Mouse (Mus musculus) kidney, postnatal 25 days (tissue): Measurements from ENCODE around the gene Gm3476.
"Not testable (repeated sequence)": the region's sequence is repeated elsewhere in the genome, so short reads cannot be mapped to it uniquely, and the experiment has no call there.

ENCODE experiments used
- DNase-seq, 2 experiments: peaks; one replicate each; pipeline ENCODE4 v3.0.0; 2021; ENCODE audit warnings: mixed read lengths in 2 of 2

The Gm3476 gene

DNA sequence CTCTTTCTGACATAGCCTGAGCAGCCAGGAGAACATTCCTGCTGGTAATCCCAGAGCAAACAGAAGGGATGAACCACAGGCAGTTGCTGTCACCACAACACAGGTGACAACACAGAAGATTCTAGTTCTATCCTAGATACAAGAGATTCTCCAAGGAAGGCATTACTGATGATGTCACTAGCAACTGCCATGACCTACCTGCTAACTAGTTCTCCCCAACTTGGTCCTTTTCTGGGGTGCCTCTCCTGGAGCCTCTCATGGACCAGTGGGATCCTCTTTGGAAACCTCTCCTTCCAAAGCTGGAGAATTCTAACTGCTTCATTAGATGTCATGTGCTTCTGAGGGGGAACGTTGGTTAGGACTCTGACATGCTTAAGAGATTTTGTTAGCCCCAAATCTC, at the start of gene Gm3476:
Gene Gm3476, minus strand, starts transcription at position 101 of the 400 bp plus-strand sequence.
- not testable (repeated sequence) for DNase-seq

DNA sequence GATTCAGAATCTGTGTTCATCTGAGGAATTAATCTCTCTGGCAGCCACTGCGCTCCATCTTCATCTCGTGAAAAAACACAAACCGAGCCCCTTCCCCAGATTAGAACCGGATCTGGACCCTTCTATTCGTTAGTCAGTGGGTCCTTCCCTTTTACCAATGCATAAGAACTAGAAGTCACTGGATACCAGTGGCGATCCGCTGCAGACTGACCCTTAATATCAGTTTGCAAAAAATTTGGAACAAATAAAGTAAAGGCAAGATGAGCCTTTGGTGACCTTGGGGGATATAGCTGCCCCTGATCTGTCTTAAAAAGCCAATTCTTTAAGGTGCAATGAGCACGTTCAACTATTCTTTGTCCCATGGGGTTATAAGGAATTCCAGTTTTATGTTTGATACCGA, 37.9 kb upstream of the Gm3476 start:
- peak in 1 of 2 experiments; percentile 27 for DNase-seq

DNA sequence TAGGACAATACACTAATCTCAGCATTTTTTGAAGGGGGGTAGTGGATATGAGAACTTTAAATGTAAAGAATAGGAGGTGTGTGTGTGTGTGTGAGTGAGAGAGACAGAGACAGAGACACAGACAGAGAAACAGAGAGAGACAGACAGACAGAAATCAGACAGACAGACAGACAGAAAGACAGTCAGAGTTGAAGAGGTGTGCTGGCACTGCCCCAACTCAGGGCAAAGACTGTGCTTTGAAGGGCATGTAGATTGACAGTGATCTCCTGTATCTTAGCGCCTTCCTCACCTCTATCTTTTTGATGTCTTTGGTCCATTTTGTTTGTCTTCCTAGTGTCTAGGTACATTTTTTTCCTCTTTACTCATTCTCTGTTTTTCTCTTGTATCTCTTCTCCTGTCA, 35.5 kb upstream of the Gm3476 start:
- not testable (repeated sequence) for DNase-seq

DNA sequence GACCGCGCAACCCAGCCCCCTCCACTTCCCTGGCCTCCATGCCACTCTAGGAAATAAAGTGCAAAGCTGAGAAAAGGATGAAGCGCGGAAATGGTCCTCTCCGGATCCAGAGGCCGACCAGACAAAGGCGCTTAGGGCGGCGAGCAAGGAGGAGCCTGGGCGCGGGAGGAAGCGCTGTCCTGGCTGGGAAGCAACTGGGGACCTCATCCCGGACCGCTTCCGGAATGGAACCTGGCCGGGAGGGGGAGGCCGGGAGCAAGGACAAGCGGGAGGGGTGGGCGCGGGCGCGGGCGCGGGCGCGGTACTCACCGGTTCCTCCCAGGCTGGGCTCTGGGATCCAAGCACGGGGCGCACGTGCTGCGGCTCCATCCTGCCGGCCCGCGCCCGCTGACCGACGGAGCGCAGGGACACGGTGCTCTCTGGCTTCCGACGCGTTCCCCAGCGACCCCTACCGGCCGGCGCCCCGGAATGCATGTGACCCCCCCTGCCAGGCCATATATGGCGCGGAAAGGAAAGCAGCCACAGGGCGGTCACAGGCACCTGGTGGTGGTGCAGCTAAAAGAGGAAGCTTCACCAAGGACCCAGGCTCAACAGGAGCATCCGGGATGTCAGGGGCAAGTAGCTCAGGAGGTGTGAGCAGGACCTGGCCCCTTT, 17.2 kb downstream of the Gm3476 start, which contains the start of gene Gm3468:
Gene Gm3468, minus strand, starts transcription at position 394 of the 654 bp plus-strand sequence.
- DNase-seq, result peak; percentile 41 to 48

DNA sequence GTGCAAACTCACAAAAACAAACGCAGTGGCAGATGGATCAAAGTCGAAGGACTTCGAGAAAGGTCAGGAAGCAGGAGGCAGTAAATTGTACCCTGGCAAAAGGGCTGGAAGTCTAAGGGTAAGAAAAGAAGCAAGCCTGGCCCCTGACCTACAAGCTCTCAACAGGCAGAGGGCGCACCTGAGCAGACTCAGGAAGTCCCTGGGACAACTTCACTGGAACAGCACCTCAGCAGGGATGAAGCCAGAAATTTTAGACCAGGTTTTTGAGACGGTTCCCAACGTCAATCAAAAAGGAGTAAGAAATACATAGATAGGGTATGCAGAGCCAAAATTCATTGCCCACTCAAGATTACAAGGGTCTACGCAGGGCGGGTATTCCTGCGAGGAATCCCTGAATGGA, 18.1 kb downstream of the Gm3476 start:
- DNase-seq, result not testable (repeated sequence)

DNA sequence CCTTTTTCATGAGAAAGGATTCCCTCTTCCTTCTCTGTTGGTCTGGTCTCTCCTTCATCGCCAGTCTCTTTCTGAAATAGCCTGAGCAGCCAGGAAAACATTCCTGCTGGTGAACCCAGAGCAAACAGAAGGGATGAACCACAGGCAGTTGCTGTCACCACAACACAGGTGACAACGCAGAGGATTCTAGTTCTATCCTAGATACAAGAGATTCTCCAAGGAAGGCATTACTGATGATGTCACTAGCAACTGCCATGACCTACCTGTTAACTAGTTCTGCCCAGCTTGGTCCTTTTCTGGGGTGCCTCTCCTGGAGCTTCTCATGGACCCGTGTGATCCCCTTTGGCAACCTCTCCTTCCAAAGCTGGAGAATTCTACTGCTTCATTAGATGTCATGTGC, 31.8 kb downstream of the Gm3476 start, which contains the start of gene Gm8206:
Gene Gm8206, minus strand, starts transcription at position 101 of the 400 bp plus-strand sequence.
- DNase-seq, result not testable (repeated sequence)

DNA sequence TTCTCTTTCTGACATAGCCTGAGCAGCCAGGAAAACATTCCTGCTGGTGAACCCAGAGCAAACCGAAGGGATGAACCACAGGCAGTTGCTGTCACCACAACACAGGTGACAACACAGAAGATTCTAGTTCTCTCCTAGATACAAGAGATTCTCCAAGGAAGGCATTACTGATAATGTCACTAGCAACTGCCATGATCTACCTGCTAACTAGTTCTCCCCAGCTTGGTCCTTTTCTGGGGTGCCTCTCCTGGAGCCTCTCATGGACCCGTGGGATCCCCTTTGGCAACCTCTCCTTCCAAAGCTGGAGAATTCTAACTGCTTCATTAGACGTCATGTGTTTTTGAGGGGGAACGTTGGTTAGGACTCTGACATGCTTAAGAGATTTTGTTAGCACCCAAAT, 67.4 kb downstream of the Gm3476 start, which contains the start of gene Gm6337:
Gene Gm6337, minus strand, starts transcription at position 101 of the 400 bp plus-strand sequence.
- DNase-seq, result not testable (repeated sequence)
